Mouse (Mus musculus) ES-Bruce4 (cell line): ENCODE data around the gene Rgs10.

Experiments
- CTCF ChIP-seq: IDR thresholded peaks from one replicate; pipeline ENCODE4 v1.8.1; 2011; ENCODE audit warnings: low read depth, low read length
- EP300 ChIP-seq: IDR thresholded peaks from 2 replicates; pipeline ENCODE4 v1.6.1; 2011; ENCODE audit warnings: low read depth, low read length; ENCODE audit not compliant: insufficient read depth

DNA sequence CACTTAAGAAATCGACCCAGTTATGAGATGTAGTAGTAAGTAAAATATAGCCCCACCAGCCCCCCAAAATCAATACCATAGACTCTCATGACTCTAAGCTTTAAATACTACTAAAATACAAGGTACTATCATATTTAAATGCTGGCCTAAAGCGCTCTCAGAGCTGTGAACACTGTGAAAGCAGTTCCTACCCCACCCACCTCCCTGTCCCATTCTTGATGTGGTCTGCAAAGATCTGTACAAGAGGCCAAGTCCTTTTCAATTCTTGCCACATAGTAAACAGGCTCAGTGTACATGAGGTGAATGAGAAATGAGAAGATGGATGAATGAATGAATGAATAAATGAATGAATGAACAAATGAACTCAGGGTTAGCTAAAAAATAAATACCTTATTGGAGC, 21.5 kb downstream of the Rgs10 start:
- no peak for TF ChIP-seq CTCF
- no peak for TF ChIP-seq EP300
